Mouse (Mus musculus): Measurements from ENCODE around the gene Tmem165. TPM values are rescaled to one million over a fixed set of nuclear protein-coding genes. Genes with fewer than 3 reads are reported as not detected.

Tmem165 gene
- 178 TPM for polyA plus RNA-seq (2014; fragmentation: Illumina TruSeq; extraction: RNeasy Lipid Tissue Mini Kit (QIAGEN cat#74804); ENCODE audit: low replicate concordance)

DNA sequence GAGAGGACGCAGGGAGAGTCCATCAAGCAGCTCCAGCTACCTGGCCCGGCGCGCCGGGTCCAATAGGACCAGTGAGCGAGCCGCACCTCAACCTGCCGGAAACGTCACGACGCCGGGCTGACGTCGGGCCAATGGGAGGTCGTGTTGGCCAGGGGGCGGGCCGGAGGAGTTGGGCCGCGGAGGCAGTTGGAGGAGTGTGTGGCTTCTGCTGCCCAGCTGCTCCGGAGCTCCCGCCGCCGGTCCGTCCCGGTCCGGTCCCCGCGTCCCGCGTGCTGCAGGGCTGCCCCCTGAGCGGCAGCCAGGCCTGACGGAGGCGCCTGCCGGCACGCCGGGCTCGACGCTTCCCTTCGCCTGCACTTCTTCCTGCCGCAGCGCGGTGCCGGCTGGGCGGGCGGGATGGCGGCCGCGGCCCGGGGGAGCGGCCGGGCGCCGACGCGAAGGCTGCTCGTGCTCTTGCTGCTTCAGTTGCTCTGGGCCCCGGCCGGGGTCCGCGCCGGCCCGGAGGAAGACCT lies at the start of gene Tmem165:
Gene Tmem165 (plus strand): TSS at position 131 of the 512 bp plus-strand sequence.

DNA sequence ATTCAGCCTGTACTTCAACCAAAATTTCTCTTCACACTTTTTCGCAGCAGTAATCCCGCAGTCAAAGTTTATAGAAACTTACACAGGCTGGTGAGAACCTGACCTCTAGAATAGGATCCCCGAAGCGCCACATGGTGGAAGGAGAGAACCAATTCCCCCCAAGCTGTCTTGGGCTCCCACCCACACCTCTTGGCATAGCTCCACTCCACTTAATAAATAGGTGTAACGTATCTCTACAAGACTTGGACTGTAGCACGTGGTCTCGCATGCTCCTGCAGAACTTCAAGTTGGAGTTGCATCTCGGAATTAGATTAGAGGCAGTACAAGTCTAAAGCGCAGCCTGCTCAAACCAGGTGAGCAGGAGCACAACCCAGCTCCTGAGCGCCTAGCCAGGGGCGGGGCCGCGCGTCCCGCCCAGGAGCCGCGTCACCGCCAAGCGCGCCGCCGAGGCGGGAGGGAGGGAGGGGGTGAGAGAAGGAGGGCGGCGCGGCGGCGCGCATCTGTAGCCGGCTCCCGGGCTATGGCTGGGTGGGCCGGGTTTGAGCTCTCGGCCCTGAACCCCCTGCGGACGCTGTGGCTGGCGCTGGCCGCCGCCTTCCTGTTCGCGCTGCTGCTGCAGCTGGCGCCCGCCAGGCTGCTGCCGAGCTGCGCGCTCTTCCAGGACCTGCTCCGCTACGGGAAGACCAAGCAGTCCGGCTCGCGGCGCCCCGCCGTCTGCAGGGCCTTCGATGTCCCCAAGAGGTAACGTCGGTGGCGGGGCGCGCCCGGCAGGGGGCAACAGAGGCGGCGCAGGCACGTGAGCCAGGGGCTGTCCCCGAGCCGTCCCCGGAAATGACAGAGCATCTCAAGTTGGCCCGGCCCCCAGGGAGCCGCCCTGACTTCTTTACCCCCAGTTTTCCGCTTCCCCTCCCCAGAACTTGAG lies 43.6 kb upstream of the Tmem165 start, which contains the start of gene Srd5a3:
Gene Srd5a3 (plus strand): TSS at position 464 of the 922 bp plus-strand sequence.

Other genes starting within 250 kb of the Tmem165 start
- 13.1 TPM for gene Kdr, start 205.4 kb upstream of the Tmem165 start, polyA plus RNA-seq (2014; fragmentation: Illumina TruSeq; extraction: RNeasy Lipid Tissue Mini Kit (QIAGEN cat#74804); ENCODE audit: low replicate concordance)
- 16.1 TPM for gene Srd5a3, start 43.6 kb upstream of the Tmem165 start, polyA plus RNA-seq (2014; fragmentation: Illumina TruSeq; extraction: RNeasy Lipid Tissue Mini Kit (QIAGEN cat#74804); ENCODE audit: low replicate concordance)
- gene Clock, start 120.9 kb downstream of the Tmem165 start, polyA plus RNA-seq (2014; fragmentation: Illumina TruSeq; extraction: RNeasy Lipid Tissue Mini Kit (QIAGEN cat#74804); ENCODE audit: low replicate concordance) = 75.9 TPM
- not detected for gene Pdcl2, start 147.3 kb downstream of the Tmem165 start, polyA plus RNA-seq (2014; fragmentation: Illumina TruSeq; extraction: RNeasy Lipid Tissue Mini Kit (QIAGEN cat#74804); ENCODE audit: low replicate concordance)
- 6.6 TPM for gene Nmu, start 179.9 kb downstream of the Tmem165 start, polyA plus RNA-seq (2014; fragmentation: Illumina TruSeq; extraction: RNeasy Lipid Tissue Mini Kit (QIAGEN cat#74804); ENCODE audit: low replicate concordance)

Measured in small intestine, adult 10 weeks (tissue).